Mouse (Mus musculus): ENCODE data around the gene Zbtb17.

Zbtb17 gene

DNA sequence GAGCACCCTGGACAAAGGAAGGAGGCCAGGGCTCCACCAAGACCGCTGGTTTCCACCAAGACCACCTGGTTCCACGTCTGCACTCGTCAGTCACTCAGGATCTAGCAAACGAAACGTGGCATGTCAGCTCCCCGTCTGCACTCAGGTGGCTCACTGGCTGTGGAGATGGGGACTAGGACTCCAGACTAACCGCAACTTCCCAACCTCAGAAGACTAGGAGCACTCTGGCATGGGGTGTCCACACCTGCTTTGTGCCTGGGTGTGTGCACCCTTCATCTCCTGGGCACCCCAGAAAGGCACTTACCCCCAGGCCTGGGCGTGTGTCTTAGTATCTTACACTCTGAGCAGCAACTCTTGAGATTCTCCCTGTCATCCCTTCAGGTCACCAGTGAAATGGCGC, 15.3 kb downstream of the Zbtb17 start:
- DNase-seq (ENCODE audit: low spot score): no peak

DNA sequence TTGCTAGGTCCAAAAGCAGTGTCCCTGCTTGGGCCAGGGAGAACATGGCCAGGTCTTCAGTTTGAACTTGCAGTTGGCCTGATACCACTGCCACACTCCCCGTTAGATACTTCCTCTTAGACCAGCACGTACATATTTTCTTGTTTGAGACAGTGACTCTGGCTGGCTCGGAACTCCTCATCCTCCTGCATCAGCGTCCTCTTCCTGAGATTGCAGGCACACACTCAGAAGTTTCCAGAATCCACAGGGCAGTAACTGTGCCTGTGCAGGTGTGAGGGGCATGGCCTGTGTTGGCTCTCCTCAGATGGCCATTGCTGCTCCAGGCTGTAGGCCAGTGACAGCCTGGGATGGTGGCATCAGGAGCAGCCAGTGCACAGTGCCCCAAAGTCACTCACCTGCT, 16.0 kb downstream of the Zbtb17 start:
- DNase-seq (ENCODE audit: low spot score): no peak

DNA sequence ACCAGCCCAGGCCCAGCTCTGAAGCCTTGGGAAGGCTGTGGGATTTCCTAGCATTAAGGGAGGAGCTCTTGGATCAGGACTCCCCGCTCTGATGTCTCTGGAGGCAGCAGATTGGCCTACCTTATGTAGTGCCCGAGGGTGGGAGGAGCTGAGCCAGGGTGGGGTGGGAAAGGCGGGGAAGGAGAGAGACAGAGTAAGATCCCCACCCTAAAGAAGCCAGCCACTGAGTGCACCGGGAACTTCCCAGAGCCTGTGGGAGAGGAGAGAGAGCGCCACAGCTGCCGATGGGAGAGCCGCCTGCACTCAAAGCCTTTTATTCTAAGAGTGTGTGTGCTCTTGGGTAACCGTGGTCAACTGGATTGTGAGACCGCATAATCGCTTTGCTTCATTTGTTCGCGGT, 16.6 kb downstream of the Zbtb17 start:
- no peak for DNase-seq (ENCODE audit: low spot score)

DNA sequence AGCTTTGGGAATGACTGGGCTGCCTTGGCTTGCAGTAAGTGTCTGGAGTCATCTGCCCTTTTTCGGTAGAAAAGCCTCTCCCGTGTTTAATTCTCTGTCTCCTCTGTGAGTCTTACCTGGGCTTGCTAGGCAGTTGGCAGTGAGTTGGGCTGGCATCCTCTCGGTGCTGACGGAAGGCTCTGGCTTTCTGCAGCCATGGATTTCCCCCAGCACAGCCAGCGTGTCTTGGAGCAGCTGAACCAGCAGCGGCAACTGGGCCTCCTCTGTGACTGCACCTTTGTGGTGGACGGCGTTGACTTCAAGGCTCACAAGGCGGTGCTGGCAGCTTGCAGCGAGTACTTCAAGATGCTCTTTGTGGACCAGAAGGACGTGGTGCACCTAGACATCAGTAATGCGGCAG, 17.1 kb downstream of the Zbtb17 start:
- DNase-seq (ENCODE audit: low spot score): no peak

DNA sequence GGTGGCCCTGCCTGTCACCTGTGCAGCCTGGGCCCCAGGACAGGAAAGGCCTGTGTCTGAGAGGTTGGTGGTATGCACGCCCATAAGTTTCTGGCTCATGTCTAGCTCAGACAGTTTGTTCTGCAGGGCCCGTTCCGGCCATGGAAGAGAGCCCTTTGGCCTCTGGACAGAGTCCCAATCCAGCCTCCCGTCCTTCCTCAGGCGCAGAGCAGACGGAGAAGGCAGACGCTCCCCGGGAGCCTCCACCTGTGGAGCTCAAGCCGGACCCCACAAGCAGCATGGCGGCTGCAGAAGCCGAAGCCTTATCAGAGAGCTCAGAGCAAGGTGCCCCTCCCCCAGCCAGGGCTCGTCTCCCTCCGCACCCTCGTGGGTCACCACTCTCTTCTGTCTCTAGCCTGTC, 19.0 kb downstream of the Zbtb17 start:
- DNase-seq (ENCODE audit: low spot score): no peak

DNA sequence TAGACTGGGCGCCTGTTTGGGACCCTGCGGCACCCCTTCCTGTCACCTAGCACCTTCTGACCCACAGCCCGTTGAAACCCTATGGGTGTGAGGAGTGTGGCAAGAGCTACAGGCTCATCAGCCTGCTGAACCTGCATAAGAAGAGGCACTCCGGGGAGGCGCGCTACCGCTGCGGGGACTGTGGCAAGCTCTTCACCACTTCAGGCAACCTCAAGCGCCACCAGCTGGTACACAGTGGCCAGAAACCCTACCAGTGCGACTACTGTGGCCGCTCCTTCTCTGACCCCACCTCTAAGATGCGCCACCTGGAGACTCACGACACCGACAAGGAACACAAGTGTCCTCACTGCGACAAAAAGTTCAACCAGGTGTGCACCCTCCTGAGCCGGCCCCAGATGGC, 20.3 kb downstream of the Zbtb17 start:
- no peak for DNase-seq (ENCODE audit: low spot score)

DNA sequence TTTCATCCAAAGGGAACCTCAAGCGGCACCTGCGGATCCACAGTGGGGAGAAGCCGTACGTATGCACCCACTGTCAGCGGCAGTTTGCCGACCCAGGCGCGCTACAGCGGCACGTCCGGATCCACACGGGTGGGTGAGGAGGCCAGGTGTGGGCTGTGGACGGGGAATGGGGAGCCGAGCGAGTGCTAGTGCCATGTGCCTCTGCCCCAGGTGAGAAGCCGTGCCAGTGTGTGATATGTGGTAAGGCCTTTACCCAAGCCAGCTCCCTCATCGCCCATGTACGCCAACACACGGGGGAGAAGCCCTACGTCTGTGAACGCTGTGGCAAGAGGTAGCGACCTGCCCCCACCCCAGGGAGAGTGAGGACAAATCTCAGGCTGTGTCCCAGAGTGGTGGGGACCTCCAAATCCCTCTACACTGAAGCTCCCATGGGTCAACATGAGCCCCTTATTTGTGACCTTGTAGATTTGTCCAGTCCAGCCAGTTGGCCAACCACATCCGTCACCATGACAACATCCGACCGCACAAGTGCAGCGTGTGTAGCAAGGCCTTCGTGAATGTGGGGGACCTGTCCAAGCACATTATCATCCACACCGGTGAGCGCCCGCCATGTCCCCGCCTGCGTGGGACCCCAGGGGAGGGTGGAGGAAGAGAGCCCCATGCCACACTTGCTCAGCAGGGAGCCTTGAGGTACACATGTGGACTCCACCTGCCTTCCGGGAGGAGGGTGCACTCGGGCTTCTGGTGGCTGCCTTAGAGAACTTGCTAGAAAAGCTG, 21.2 kb downstream of the Zbtb17 start:
- DNase-seq (ENCODE audit: low spot score): no peak

DNA sequence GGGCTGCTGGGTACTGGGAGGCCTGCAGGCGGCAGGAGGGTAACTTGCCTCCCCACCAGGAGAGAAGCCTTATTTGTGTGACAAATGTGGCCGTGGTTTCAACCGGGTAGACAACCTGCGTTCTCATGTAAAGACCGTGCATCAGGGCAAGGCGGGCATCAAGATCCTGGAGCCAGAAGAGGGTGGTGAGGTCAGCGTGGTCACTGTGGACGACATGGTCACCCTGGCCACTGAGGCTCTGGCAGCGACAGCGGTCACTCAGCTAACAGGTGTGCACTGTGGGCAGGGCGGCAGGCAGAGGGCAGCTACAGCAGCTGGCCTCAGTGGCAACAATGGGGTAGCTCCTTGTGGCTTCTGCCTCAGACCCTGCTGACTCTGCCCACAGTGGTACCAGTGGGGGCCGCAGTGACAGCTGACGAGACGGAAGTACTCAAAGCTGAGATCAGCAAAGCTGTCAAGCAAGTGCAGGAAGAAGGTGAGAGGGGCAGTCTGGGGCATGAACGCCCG, 21.9 kb downstream of the Zbtb17 start:
- DNase-seq (ENCODE audit: low spot score): no peak

DNA sequence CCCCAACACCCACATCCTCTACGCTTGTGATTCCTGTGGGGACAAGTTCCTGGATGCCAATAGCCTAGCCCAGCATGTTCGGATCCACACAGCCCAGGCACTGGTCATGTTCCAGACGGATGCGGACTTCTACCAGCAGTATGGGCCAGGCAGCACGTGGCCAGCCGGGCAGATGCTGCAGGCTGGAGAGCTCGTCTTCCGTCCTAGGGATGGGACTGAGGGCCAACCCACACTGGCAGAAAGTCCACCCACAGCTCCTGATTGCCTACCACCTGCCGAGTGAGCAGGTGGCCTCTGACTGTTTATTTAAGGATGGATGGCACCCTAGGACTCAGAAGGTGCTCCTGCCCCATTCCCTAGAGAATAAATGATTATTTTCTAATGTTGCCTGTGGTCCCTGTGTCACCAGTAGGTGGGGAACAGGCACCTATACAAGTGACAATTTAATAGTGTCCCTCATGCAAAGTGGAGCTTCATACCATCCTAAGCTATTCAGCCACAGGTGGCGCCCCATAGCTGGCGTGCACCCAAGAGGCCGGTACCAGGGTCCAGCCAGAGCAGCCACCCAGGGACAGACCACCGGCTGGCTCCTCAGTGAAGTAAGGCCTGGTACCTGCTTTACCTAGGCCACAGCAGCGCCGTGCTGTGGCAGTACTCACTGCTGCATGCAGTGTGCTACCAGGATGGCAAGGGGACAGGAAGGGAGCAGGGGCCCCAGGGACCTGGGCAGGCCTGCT, 22.6 kb downstream of the Zbtb17 start:
- DNase-seq (ENCODE audit: low spot score): no peak

DNA sequence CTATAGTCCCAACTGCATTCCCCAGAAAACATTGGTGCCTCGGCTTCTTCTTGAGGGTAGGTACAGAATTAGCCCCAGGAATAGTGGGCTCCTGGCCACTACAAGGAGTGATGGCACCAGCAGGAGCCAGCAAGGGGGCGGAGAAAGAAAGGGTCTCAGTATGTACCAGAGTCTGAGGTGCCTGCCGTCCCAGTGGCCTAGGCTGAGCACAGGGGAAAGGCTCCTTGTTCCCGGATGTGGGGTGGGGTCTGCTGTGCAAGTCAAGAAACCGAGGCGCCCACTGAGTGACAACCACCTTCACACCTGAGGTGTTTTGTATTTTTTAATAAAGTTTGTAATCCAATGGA, 23.1 kb downstream of the Zbtb17 start:
- DNase-seq (ENCODE audit: low spot score): no peak

DNA sequence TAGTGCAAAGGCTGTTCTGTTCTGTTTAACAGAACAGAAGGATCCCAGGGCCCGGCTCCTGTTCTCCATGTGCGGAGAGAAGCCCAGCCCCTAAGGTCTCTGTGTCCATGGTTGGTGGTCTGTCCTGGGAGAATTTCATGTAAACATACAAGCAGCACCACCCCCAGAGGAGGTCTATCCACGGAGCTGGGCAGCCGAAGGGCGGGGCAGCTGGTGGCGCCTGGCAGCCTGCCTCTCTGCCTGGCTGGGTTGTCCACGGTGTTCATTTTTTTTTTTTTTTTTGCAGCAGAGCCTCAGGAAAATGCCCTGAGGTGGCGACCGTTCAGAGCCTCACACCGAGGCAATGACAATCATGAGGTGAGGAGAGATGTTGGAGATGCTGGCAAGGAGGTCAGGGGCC, 24.1 kb downstream of the Zbtb17 start:
- no peak for DNase-seq (ENCODE audit: low spot score)

DNA sequence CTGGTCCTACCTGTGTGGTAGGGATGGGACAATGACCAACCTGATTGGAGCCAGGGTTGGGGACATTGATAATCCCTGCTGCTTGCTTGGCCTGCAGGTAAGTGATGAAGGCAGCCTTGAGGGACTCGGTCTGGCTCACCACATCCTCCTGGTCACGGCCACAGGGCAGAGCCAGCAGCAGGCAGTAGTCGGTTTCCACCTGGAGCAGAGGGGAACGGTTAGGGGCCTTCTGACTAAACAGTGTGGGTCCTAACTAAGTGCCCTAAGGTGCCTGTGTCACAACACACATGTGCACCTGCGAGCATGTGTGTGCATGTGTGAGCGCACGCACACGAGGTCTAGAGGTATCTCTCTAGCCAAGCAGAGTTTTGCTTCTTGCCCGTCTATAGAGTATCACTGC, 24.9 kb downstream of the Zbtb17 start:
- DNase-seq (ENCODE audit: low spot score): no peak

DNA sequence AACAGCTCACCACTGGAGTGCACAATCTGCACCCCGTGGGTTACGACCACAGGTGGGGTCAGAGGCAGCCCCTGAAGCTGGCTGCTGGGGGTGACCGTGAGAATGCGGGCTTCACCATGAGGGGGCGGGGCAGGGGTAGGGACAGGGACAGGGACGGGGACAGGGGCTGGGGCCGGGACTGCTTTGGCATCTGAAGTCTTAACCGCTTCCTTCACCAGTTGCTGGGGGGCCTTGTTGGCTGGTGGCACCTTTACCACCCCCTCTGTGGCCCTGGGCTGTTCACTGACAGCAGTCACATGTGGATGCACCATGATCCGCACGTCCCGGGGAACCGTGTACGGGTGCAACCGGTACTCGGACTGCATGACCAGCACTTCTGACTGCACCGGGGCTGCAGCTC, 27.0 kb downstream of the Zbtb17 start:
- no peak for DNase-seq (ENCODE audit: low spot score)

DNA sequence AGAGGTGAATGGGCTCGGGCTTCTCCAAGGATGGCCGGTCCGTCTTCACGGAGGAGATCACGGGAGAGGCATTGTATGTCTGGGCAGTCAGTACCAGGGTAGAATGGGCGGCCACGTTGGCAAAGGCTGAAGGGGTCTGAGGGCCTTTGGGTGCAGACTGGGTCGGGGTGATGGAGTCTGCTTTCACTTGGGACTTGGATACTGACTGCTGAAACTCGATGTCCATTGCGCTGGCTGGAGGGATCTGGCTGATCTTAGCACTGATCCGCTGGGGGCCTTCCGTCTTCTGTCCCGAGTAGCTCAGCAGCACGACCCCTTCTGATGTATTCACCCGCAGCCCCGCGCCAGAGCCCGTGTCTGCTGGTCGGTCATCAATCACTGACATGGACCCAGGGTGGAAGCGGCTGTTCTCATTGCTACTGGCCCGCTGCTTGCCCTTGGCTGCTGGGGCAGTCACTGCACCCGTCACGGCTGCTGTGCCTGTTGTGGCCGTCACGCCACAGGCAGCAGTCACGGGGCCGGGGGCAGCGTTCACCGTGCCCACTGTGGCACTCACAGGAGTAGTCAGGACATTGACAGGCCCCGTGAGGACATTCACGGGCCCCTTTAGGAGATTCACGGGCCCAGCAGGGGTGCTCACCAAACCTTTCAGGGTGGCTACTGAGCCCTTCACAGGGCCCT, 28.3 kb downstream of the Zbtb17 start:
- no peak for DNase-seq (ENCODE audit: low spot score)

DNA sequence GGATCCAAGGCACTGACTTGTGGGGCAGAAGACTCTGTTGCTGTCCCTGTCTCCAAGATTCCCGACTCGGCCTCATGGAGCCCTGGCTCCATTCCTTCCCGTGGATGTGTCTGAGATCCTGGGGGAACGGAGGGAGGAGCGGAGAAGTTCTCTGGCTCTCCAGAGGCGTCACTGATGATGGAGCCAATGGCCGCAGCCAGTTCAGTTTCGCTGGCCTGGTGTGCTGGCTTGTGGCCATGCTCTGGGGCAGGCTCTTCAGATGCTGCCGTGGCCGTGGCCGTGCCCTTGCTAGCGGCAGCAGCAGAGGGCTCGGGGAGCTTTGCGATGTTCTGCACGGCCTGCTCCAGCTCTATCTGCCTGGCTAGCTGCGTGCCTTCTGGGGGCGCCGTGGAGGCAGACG, 30.0 kb downstream of the Zbtb17 start:
- no peak for DNase-seq (ENCODE audit: low spot score)

DNA sequence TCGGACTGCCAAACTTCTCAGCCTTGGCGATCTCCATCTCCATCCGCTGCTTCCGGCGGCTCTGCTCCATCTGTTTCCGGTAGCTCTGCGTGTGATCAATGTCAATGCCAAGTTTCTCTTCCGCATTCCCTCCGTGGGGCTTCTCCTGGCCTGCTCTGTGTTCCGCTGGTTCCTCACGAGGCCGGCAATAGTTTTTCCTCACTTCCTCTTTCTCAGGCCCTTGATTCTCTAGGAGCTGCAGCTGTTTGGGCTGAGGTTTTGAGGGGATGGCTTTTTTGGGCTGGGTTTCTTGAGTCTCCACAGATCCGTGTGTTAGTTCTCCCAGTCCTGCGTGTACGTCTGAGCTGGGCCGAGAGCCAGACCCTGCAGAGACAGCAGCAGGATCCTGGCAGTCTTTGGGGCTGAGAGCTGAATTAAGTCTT, 33.2 kb downstream of the Zbtb17 start:
- no peak for DNase-seq (ENCODE audit: low spot score)

DNA sequence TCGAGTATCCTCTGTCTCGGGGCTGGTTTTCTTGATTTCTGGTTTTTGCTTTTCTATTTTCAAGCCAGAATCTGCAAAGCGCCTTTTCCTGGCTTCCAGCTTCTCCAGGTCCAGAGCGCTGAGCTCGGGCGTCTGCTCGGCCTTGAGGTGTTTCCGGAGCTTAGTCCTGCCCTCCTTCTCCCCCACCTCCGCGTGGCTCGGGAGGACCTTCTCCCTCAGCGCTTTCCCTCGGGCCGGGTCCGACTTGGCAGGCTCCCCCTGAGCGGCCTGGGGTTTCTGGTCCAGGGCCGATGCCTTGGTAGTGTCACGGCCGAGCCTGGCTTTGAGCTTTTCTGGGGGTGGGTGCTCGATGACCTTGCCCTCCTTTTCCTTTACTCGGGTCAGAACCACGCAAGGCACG, 33.8 kb downstream of the Zbtb17 start:
- no peak for DNase-seq (ENCODE audit: low spot score)

DNA sequence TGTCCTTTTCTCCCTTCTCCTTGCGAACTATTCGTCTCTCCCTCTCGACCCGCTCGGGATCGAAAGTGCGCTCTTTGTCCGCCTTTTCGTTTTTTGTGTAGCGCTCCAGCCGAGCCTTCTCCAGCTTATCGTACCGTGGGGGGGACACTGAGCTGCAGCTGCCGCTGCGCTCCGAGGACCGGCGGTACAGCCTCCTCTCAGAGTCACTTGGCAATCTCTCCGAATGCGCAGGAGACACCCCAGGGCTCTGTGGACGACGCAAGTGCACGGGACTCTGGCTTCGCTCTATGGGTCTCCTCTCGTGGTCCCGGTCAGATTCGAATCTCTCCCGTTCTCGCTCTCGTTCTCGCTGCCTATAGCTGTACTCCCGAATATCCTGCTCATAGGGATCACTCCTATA, 34.3 kb downstream of the Zbtb17 start:
- no peak for DNase-seq (ENCODE audit: low spot score)

DNA sequence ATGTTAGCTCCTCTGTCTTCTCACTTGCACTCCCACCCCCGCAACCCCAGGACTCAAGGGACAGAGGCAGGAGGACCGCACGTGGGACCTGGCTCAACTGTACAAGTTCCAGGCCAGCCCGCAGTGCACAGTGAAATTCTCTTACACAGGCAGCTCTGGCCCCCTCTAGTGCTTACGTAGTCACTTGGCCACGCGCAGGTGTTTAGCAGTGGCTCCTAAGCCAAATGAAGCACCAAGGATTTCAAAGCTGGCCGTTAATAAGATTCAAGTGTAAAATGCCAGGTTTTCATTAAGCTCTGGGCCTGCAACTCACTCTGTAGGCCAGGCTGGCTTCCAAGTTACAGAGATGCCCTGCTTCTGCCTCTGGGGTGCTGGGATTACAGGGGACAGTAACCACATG, 35.0 kb downstream of the Zbtb17 start:
- DNase-seq (ENCODE audit: low spot score): no peak

DNA sequence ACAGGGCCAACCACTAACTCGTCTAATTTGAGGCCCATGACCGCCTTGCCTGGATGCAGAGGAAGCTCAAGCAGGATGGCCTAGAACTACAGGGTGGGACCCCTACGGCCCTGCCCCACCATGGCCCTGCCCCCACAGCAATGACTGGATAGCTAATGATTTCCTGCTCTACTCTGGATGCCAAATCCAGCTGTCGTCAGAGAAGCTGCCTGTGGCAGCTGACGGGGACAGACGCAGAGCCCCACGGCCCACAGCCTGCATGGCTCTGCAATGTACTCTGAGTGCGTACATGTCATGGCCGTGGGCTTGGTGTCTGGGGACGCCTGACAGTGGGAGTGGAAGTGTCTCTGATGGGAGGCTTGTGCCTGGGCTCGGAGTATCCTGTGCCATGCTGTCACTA, 39.6 kb downstream of the Zbtb17 start:
- DNase-seq (ENCODE audit: low spot score): no peak

DNA sequence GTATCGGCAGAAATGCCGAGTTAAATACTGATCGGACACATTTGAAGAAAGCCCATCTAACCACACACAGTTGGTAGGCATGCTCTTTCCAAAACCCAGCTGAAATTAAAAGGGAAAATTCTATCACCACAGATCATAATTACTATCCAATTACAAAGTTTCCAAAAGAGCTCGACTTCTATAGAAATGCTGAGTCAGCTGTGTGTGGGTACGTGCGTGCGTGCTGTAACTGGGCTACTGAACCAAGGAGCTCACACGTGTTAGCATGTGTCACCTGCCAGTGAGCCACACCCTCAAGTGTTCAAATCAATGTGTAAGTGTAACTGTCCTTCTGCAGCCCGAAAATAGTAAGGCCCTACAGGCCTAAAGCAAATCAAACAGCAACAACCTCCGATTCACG, 43.1 kb downstream of the Zbtb17 start:
- DNase-seq (ENCODE audit: low spot score): no peak

DNA sequence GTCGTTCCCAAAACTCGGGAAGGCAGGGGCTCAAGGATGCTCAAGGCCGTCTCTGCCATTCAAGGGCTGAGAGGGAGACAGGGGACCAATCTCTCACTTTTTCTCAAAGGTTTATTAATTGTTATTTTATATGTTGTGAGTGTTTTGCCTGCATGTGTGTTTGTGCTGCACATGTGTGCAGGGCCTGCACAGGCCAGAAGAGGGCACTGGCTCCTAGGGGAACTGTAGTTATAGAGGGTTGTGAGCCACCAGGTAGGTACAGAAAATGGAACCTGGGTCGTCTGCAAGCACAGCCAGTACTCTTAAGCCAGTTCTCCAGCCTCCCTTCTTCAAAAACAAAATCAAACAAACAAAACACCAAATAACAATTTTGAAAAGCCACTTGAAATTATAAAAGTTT, 44.2 kb downstream of the Zbtb17 start:
- DNase-seq (ENCODE audit: low spot score): no peak

DNA sequence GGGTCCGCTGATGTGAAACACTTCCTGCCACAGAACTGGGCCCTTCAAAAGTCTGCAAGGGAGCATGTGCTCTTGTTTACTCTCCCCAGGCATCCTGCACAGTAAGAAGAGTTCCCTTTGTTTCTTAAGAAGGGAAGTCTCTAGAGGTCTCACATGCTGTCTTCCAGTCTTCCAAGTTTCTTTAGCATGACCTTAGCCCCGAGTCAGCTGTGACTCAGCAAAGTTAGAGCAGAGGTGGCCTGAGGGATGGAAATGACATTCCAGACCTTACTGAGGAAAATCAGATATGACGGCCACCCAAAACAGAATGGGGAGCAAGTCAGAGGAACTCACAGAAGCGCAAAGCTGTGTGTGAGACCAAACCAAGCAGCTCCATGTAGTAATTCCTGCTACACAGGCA, 56.2 kb downstream of the Zbtb17 start:
- no peak for DNase-seq (ENCODE audit: low spot score)

All from c-Kit-positive CD71-positive TER-119-positive erythroid progenitor cells, embryonic 14.5 days (primary cell).